Mouse (Mus musculus): Measurements from ENCODE around the gene Mef2b. TPM values are rescaled to one million over a fixed set of nuclear protein-coding genes. Genes with fewer than 3 reads are reported as not detected.
A peak's percentile ranks its signal among the peaks of the same experiment; 100 is the strongest.

Gene Mef2b
- under 1 TPM; 0.61 to 0.64 TPM for total RNA-seq (2021)

- intact Hi-C loops (cut with DNase I), result no loop called here
Measured at GRCm38 (mm10) chr8:70139026-70139857, at the start of gene Mef2b, which contains the start of the genes Rfxank and Borcs8. Gene Mef2b, plus strand, starts transcription at chr8:70139711. Gene Rfxank, minus strand, starts transcription at chr8:70139154. Gene Borcs8, plus strand, starts transcription at chr8:70139499.

GRCm38 (mm10) chr8:70092786-70093185 lies 46.7 kb upstream of the Mef2b start:
- intact Hi-C loops (cut with DNase I), result no loop called here
- DNase-seq (ENCODE audit: low spot score in 2 of 2), result no peak

More at GRCm38 (mm10) chr8:70139026-70139857, at the start of gene Mef2b, which contains the start of the genes Rfxank and Borcs8:
- DNase-seq (ENCODE audit: low spot score in 2 of 2), result peak; percentile 97 to 98

- DNase-seq (ENCODE audit: low spot score in 2 of 2), result peak in 1 of 2 experiments; percentile 49
- intact Hi-C loops (cut with DNase I), result no loop called here
Measured at GRCm38 (mm10) chr8:70099276-70099675, 40.2 kb upstream of the Mef2b start.

GRCm38 (mm10) chr8:70100241-70100640 lies 39.3 kb upstream of the Mef2b start:
- DNase-seq (ENCODE audit: low spot score in 2 of 2), result peak in 1 of 2 experiments; percentile 65
- intact Hi-C loops (cut with DNase I), result no loop called here

GRCm38 (mm10) chr8:70104506-70104905 lies 35.0 kb upstream of the Mef2b start:
- DNase-seq (ENCODE audit: low spot score in 2 of 2), result no peak

GRCm38 (mm10) chr8:70104922-70105321 lies 34.6 kb upstream of the Mef2b start:
- no peak for DNase-seq (ENCODE audit: low spot score in 2 of 2)
- intact Hi-C loops (cut with DNase I), result no loop called here

More at GRCm38 (mm10) chr8:70104506-70104905, 35.0 kb upstream of the Mef2b start:
- intact Hi-C loops (cut with DNase I), result no loop called here

GRCm38 (mm10) chr8:70110451-70110850 lies 29.1 kb upstream of the Mef2b start:
- intact Hi-C loops (cut with DNase I), result no loop called here
- no peak for DNase-seq (ENCODE audit: low spot score in 2 of 2)

- intact Hi-C loops (cut with DNase I), result no loop called here
- no peak for DNase-seq (ENCODE audit: low spot score in 2 of 2)
Measured at GRCm38 (mm10) chr8:70111192-70111795, 28.2 kb upstream of the Mef2b start.

- intact Hi-C loops (cut with DNase I), result no loop called here
- no peak for DNase-seq (ENCODE audit: low spot score in 2 of 2)
Measured at GRCm38 (mm10) chr8:70112401-70113016, 27.0 kb upstream of the Mef2b start.

GRCm38 (mm10) chr8:70114488-70114887 lies 25.0 kb upstream of the Mef2b start:
- intact Hi-C loops (cut with DNase I), result no loop called here
- DNase-seq (ENCODE audit: low spot score in 2 of 2), result no peak

GRCm38 (mm10) chr8:70114892-70115291 lies 24.6 kb upstream of the Mef2b start:
- intact Hi-C loops (cut with DNase I), result no loop called here
- no peak for DNase-seq (ENCODE audit: low spot score in 2 of 2)

GRCm38 (mm10) chr8:70117611-70118010 lies 21.9 kb upstream of the Mef2b start:
- intact Hi-C loops (cut with DNase I), result no loop called here
- no peak for DNase-seq (ENCODE audit: low spot score in 2 of 2)

GRCm38 (mm10) chr8:70118726-70119700 lies 20.5 kb upstream of the Mef2b start:
- intact Hi-C loops (cut with DNase I), result no loop called here
- DNase-seq (ENCODE audit: low spot score in 2 of 2), result peak; percentile 74 to 81

- peak; percentile 90 to 91 for DNase-seq (ENCODE audit: low spot score in 2 of 2)
- intact Hi-C loops (cut with DNase I), result loop anchor here (10.0 kb wide), 1 partner anchor 206 kb away; no protein-coding TSS in a partner anchor
Measured at GRCm38 (mm10) chr8:70120667-70121066, 18.8 kb upstream of the Mef2b start, which contains the start of gene Ncan. Gene Ncan, minus strand, starts transcription at chr8:70120873.

- intact Hi-C loops (cut with DNase I), result loop anchor here (2.0 to 10.0 kb wide), 2 partner anchors 38 to 208 kb away; no protein-coding TSS in a partner anchor
- no peak for DNase-seq (ENCODE audit: low spot score in 2 of 2)
Measured at GRCm38 (mm10) chr8:70122863-70123262, 16.6 kb upstream of the Mef2b start.

GRCm38 (mm10) chr8:70124992-70125391 lies 14.5 kb upstream of the Mef2b start:
- intact Hi-C loops (cut with DNase I), result loop anchor here (10.0 kb wide), 1 partner anchor 210 kb away; no protein-coding TSS in a partner anchor
- DNase-seq (ENCODE audit: low spot score in 2 of 2), result no peak

GRCm38 (mm10) chr8:70128435-70128834 lies 11.1 kb upstream of the Mef2b start:
- intact Hi-C loops (cut with DNase I), result loop anchor here (2.0 to 10.0 kb wide), 2 partner anchors 40 to 214 kb away; no protein-coding TSS in a partner anchor
- DNase-seq (ENCODE audit: low spot score in 2 of 2), result peak in 1 of 2 experiments; percentile 51

GRCm38 (mm10) chr8:70129309-70129952 lies 10.1 kb upstream of the Mef2b start:
- DNase-seq (ENCODE audit: low spot score in 2 of 2), result peak; percentile 64 to 68
- intact Hi-C loops (cut with DNase I), result loop anchor here (2.0 to 10.0 kb wide), 2 partner anchors 41 to 215 kb away; no protein-coding TSS in a partner anchor
